Mouse (Mus musculus): Measurements from ENCODE around the gene Atxn10.

DNA sequence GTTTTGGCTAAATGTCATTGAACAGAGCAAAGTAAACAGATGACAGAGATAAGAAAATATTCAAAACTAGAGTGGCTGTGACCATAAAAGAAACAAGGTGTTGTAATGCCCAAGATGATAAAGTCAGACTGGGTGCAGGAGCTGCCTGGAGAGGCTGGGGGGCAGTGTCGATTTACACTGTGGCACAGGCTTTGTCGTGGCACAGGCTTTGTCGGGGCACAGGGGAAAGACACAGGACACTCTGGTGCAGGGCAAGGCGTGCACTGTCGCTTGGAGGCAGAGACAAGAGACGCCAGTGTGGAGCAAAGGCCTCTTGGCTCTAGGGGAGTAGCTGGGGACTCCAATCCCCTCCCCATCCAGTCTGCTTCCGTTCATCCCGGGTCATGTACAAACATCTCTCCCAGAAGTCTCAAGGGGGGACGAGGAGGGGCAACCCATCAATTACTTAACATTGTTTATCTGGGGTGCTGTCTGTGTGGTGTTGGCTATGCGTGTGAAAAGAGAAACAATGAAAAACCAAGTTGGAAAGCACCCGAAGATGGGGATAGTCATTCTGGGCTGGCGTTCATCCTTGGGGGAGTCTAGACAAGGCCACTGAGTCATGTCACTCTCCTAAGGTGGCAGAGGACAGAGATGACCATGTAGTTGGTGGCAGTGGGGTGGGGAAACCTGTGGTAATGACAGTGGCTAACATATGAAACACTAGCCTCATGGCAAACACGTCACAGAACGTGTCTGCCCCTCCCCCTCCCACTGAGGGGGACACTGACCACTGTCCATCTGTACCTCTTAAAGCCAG, 19.5 kb upstream of the Atxn10 start:
- TF ChIP-seq POLR2A (IDR thresholded peaks at IDR 0.05; ENCODE audit: borderline replicate concordance, extremely low read depth, low read depth, low read length) (no peak), CTCF (IDR thresholded peaks at IDR 0.05; ENCODE audit: insufficient read depth, low read length) (no peak)

Data from lung, adult 2 months (tissue).